Mouse (Mus musculus) heart, embryonic 11.5 days (tissue): ENCODE measurements around the gene Grk3. TPM values are rescaled to one million over a fixed set of nuclear protein-coding genes. Genes with fewer than 3 reads are reported as not detected.

Experiments used
- ATAC-seq: fragments of 200-750 bp; cut with Nextera tagmentation; replicated peaks from 2 replicates; pipeline ENCODE4 v1.8.0; 2017; ENCODE audit warnings: moderate library complexity; ENCODE audit not compliant: insufficient number of reproducible peaks, low FRiP score, low TSS enrichment
- H3K27ac ChIP-seq: fragments of 300-500 bp; sonication (generic); 2 replicates; pipeline ENCODE4 v1.5.1; 2014; ENCODE audit warnings: mild to moderate bottlenecking, low read depth, low read length
- H3K27me3 ChIP-seq: fragments of 300-500 bp; sonication (generic); 2 replicates; pipeline ENCODE4 v1.6.1; 2014; ENCODE audit warnings: mild to moderate bottlenecking, low read length, mixed read lengths; ENCODE audit not compliant: control insufficient read depth, insufficient read depth
- H3K36me3 ChIP-seq: fragments of 300-500 bp; sonication (generic); 2 replicates; pipeline ENCODE4 v1.6.1; 2014; ENCODE audit warnings: mild to moderate bottlenecking, low read length, moderate library complexity, mixed read lengths; ENCODE audit not compliant: control insufficient read depth, insufficient read depth
- H3K4me1 ChIP-seq: fragments of 300-500 bp; sonication (generic); 2 replicates; pipeline ENCODE4 v1.6.1; 2014; ENCODE audit warnings: low read length; ENCODE audit not compliant: control insufficient read depth, insufficient read depth
- H3K4me2 ChIP-seq: fragments of 300-500 bp; sonication (generic); 2 replicates; pipeline ENCODE4 v1.6.1; 2014; ENCODE audit warnings: mild to moderate bottlenecking, moderate library complexity
- H3K4me3 ChIP-seq: fragments of 300-500 bp; sonication (generic); 2 replicates; pipeline ENCODE4 v1.5.1; 2014; ENCODE audit warnings: low read depth, low read length
- H3K9ac ChIP-seq: fragments of 300-500 bp; sonication (generic); 2 replicates; pipeline ENCODE4 v1.6.1; 2014; ENCODE audit warnings: mild to moderate bottlenecking, low read depth, low read length, moderate library complexity
- H3K9me3 ChIP-seq: fragments of 300-500 bp; sonication (generic); replicated peaks from 2 replicates; pipeline ENCODE4 v1.6.1; 2016; ENCODE audit warnings: low read length; ENCODE audit not compliant: control insufficient read depth
- WGBS: fragments of 180-500 bp; shearing (Covaris S2); extraction: QIAGEN DNeasy Blood & Tissue Kit; methylation state at CpG from one replicate; pipeline ENCODE4 v1.1.7; 2014; ENCODE audit not compliant: insufficient replicate concordance; 5-methylcytosine and 5-hydroxymethylcytosine counted together
- polyA plus RNA-seq: library from polyadenylated mRNA; unstranded; fragments of >200 nt; fragmentation: Nextera tagmentation; extraction: Ambion mirVana; gene quantifications from 2 replicates; pipeline ENCODE4 v1.2.1, GENCODE M21; 2014

Gene Grk3
- polyA plus RNA-seq, 1 experiment from 2014 or later = 10.4 TPM

DNA sequence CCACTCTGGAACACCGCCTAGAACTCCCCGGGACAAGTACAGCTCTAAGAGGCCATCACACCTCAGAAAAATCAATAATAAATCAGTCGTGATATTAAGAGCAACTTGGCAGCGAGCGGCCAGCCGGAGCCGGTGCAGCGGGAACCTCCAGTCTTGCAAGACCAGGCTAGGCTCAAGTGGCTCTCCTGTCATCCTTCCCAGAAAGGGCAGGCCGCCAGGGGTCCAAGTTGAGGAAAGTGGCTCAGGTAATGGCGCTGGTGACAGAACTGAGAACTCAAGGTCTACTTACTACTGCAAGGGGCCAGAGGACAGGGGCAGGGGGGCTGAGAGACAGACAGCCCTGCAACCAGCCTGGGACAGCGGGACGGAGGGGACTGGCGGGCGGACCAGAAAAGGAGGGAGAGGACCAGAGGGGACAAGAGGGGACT lies 769 bp downstream of the Grk3 start:
- H3K9me3 ChIP-seq = no peaks in the 10 kb centered on the region
- H3K4me3 ChIP-seq = peak overlapping the region; percentile 54
- peak overlapping the region; percentile 80 for H3K4me2 ChIP-seq
- peaks cover 23% of the 10 kb centered on the region for H3K4me1 ChIP-seq
- peak overlapping the region; percentile 59; the same call in 1 of the 2 replicates for H3K27ac ChIP-seq
- no peaks in the 10 kb centered on the region for H3K27me3 ChIP-seq
- 0 out of 2 replicates have a peak, but pooled peaks have one; percentile 15 for ATAC-seq
- WGBS = 3% methylated on average over 14 of the region's 14 CpGs
- peak overlapping the region; percentile 74 for H3K9ac ChIP-seq
- H3K36me3 ChIP-seq = no peaks in the 10 kb centered on the region

DNA sequence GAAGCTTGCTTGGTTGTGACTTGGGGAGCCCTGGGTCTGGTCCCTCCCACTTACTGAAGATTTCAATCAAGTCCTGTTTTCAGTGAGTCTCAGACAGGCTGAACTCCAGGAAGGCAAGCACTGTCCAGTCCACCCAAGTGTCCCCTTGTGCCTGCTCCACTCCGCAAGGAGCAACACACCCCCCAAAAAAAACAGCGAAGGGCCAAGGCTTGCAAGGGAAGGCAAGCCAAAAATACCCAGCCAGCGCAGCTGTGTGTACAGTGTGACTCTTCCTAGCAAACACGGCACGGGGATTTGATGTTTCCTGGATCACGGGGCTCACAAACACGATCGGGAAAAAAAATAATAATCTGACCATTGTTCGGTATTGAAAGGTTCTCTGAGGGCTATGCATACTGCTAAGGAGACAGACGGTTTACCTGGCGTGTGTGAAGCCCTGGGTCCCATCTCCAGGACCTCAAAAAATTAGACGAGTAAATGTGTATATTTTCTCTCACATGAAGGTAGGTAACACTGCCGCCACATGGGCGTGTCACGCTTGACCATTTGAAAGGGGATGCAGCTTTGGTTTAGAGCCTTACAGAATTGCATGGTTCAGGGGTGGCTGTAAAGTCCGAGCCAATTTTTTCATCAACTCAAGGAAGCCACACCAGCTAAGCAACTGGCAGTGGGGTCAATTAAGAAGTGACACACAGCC lies 1.3 kb downstream of the Grk3 start:
- Histone ChIP-seq H3K27me3 (no peaks in the 10 kb centered on the region), H3K4me2 (peak overlapping the region; percentile 80), H3K9me3 (no peaks in the 10 kb centered on the region), H3K36me3 (no peaks in the 10 kb centered on the region), H3K27ac (no peak overlapping the region), H3K4me3 (peak overlapping the region; percentile 54), H3K4me1 (peaks cover 28% of the 10 kb centered on the region), H3K9ac (0 out of 2 replicates have a peak overlapping the region, but pooled peaks have one; percentile 43)
- no peak for ATAC-seq
- WGBS = 51% methylated on average over 16 of the region's 16 CpGs

DNA sequence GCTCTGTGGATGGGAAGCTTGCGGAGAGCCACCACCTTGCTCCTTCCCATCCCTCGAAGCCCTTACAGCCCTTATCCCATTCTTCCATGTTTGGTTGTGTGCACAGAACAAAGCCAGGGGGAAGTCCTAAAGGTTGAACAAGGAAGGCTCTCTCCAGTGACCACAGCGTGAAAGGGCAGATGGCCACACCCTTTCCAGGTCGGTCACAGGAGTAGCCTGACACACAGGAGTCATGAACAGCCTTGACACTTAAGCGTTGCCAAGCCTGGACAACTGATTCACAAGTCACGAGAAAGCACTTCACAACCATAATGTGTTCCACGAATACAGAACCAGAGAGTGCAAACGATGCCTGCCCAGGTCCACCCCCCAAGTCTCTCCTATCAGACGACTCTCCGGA lies 3.7 kb downstream of the Grk3 start:
- no peak overlapping the region for H3K4me2 ChIP-seq
- no peak overlapping the region for H3K9ac ChIP-seq
- no peak overlapping the region for H3K4me3 ChIP-seq
- 77% methylated on average over 10 of the region's 10 CpGs for WGBS
- H3K9me3 ChIP-seq = no peaks in the 10 kb centered on the region
- peaks cover 32% of the 10 kb centered on the region for H3K4me1 ChIP-seq
- ATAC-seq = no peak
- H3K27ac ChIP-seq = no peak overlapping the region
- H3K36me3 ChIP-seq = no peaks in the 10 kb centered on the region
- no peaks in the 10 kb centered on the region for H3K27me3 ChIP-seq

DNA sequence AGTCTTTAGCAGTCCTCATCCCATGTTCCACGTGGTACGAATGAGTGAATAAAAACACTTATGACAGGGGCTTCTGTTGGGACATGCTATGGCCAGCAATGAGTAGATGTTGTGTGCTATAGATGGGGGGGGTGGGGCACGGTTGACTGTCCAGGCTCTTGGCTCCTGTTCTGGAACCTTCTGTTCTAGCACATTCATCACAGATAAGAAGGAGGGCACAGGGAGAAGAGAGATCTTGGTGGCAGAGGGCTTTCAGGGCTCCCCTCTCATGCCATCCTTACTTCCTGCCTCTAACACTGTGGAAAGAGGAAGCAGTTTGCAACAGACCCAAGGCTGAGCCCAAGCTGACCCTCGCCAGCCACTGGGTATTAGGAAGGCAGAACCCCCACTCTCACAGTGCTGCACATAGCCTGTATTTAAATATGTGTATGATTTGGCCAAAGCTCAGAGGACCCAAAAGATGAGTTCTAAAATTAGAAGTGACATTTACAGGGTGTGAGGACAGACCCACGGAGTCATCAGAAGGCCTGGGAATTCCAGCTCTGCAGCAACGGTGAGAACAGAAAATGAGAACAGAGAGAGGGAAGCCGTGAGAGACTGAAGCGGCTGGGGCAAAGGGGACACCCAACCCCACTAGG lies 6.3 kb downstream of the Grk3 start:
- H3K4me3 ChIP-seq = no peak overlapping the region
- H3K36me3 ChIP-seq = no peaks in the 10 kb centered on the region
- WGBS = 60% methylated on average over 8 of the region's 8 CpGs
- no peak for ATAC-seq
- H3K27me3 ChIP-seq = no peaks in the 10 kb centered on the region
- peaks cover 27% of the 10 kb centered on the region for H3K4me1 ChIP-seq
- H3K9me3 ChIP-seq = no peaks in the 10 kb centered on the region
- H3K4me2 ChIP-seq = peak overlapping the region; percentile 42; the same call in 1 of the 2 replicates
- H3K9ac ChIP-seq = no peak overlapping the region
- H3K27ac ChIP-seq = peak overlapping the region; percentile 8; the same call in 1 of the 2 replicates

DNA sequence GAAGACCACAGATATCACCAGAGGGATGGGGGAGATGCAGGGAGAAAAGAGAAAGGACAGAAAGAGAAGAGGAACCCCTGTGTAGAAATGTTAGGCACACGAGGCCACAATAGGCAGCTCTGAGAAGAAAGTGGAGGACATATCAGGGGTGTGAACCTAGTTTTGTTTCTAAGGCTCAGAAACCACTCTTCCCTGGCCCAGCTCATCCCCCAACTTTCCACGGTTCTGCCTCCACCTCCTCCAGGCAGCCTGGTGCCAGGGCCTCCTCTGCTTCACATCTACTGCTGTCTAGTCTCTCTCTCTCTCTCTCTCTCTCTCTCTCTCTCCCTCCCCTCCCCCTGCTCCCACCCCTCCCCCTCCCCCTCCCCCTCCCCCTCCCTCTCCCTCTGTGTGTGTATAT lies 7.1 kb downstream of the Grk3 start:
- Histone ChIP-seq H3K4me1 (peaks cover 21% of the 10 kb centered on the region), H3K27ac (no peak overlapping the region)

DNA sequence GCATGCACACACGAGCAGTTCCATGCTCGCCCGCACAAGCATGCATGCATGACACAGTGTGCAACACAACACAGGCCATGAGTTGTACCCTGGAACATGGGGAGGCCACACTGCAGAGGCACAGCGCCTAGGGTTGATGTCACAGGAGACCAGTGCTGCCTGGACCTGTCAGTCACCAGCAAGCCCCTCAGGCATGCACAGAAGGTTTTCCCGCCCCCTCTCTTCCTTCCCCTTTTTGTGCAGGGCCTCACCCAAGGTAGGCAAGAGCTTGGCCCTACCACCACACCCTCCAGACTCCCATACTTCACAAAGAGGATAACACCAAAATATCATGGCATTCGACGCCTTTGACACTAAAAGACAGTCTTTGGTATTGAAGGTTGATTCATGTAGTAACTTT lies 8.6 kb downstream of the Grk3 start:
- no peaks in the 10 kb centered on the region for H3K36me3 ChIP-seq
- H3K27me3 ChIP-seq = no peaks in the 10 kb centered on the region
- H3K9ac ChIP-seq = no peak overlapping the region
- H3K4me3 ChIP-seq = no peak overlapping the region
- 87% methylated on average over 7 of the region's 7 CpGs for WGBS
- no peaks in the 10 kb centered on the region for H3K9me3 ChIP-seq
- H3K4me2 ChIP-seq = no peak overlapping the region
- H3K27ac ChIP-seq = no peak overlapping the region
- H3K4me1 ChIP-seq = peaks cover 21% of the 10 kb centered on the region
- ATAC-seq = no peak

More for the DNA sequence above, 7.1 kb downstream of the Grk3 start:
- no peak overlapping the region for H3K4me3 ChIP-seq
- no peaks in the 10 kb centered on the region for H3K36me3 ChIP-seq
- 69% methylated on average over 2 of the region's 2 CpGs for WGBS
- no peak for ATAC-seq
- no peak overlapping the region for H3K9ac ChIP-seq
- H3K9me3 ChIP-seq = no peaks in the 10 kb centered on the region
- no peak overlapping the region for H3K4me2 ChIP-seq
- no peaks in the 10 kb centered on the region for H3K27me3 ChIP-seq

DNA sequence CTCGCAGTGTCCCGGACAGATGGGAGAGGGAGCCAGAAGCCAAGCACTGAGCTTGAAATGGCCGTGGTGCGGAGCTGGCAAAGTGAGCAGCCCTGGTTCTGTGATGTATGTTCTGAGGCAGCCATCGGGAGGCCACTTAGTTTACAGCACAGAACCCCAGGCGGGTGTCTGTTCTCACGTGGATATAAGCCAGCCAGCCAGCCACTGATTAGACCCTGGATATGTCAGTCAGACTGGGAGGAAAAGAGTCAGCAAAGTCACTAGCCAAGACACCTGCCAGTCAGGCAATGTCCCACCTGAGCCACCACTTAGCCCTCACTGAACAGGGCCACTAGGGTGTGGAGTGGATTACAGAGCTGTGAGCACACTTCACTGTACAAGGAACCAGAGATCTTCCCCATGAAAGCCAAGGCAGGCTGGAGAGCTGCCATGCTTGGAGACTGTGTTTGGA lies 9.6 kb downstream of the Grk3 start:
- WGBS = 63% methylated on average over 7 of the region's 7 CpGs
- no peak overlapping the region for H3K4me2 ChIP-seq
- no peak for ATAC-seq
- H3K36me3 ChIP-seq = no peaks in the 10 kb centered on the region
- H3K27me3 ChIP-seq = no peaks in the 10 kb centered on the region
- H3K4me3 ChIP-seq = no peak overlapping the region
- peaks cover 21% of the 10 kb centered on the region for H3K4me1 ChIP-seq
- H3K27ac ChIP-seq = no peak overlapping the region
- H3K9ac ChIP-seq = no peak overlapping the region
- H3K9me3 ChIP-seq = no peaks in the 10 kb centered on the region

DNA sequence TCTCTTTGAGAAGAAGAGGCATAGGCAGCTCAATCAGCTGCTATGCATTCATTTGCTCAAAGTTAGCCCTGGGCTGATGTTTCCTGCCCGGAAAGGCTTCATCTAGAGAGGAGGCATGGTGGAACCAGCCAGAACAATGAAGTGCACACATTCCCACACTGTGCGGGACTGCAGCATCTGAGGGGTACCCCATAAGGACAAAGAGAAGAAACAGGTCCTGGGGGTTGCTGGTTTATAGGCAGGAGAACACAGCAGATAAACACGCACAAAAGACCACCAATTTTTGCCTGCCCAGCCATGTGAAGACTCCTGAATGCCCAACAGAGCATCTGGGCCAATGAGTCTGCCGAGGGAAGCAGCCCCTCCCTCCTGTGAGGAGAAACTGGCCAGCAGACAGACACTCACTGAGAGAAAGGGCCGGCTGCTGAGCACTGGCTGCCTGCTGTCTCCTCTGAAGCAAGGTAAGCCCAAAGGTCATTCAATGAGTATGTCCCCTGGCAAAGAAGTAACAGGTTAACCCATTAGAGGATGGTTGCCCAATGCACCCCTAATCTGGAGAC lies 12.7 kb downstream of the Grk3 start:
- WGBS = 47% methylated on average over 5 of the region's 5 CpGs

More for the DNA sequence above, 12.7 kb downstream of the Grk3 start:
- no peaks in the 10 kb centered on the region for H3K9me3 ChIP-seq
- no peak overlapping the region for H3K4me2 ChIP-seq
- no peaks in the 10 kb centered on the region for H3K27me3 ChIP-seq
- H3K4me1 ChIP-seq = peaks cover 11% of the 10 kb centered on the region
- H3K4me3 ChIP-seq = no peak overlapping the region
- H3K9ac ChIP-seq = no peak overlapping the region
- no peaks in the 10 kb centered on the region for H3K36me3 ChIP-seq
- H3K27ac ChIP-seq = no peak overlapping the region
- ATAC-seq = no peak
